Mouse (Mus musculus) cerebellum, postnatal 36 days (tissue): ENCODE results near the gene N4bp3.

Experiments used
- DNase-seq, 2 experiments: peaks; one replicate each; pipeline ENCODE4 v3.0.0; 2021 to 2022; ENCODE audit warnings: mixed read lengths in 2 of 2

Gene N4bp3

GRCm38 (mm10) chr11:51593849-51594248, 56.8 kb downstream of the N4bp3 start:
- no peak for DNase-seq

- DNase-seq, result no peak
Observed at GRCm38 (mm10) chr11:51593368-51593767, 57.3 kb downstream of the N4bp3 start.
